Mouse (Mus musculus) bone marrow macrophage, adult 2 months (primary cell): Measurements from ENCODE around the gene Gm17571. TPM values are rescaled to one million over a fixed set of nuclear protein-coding genes. Genes with fewer than 3 reads are reported as not detected.

ENCODE experiments used
- H3K27ac ChIP-seq: 2 replicates; pipeline ENCODE4 v1.5.1; 2012; ENCODE audit warnings: low read depth, low read length; ENCODE audit not compliant: insufficient read depth
- H3K4me1 ChIP-seq: 2 replicates; pipeline ENCODE4 v1.6.1; 2012; ENCODE audit warnings: low read length; ENCODE audit not compliant: control insufficient read depth, insufficient read depth
- H3K4me3 ChIP-seq: 2 replicates; pipeline ENCODE4 v1.5.1; 2012; ENCODE audit warnings: mild to moderate bottlenecking, low read length, moderate library complexity; ENCODE audit not compliant: insufficient read depth
- CTCF ChIP-seq: IDR thresholded peaks from 2 replicates; pipeline ENCODE4 v1.5.1; 2012; ENCODE audit warnings: low read depth, mild to moderate bottlenecking, low read length, moderate library complexity
- POLR2A ChIP-seq: IDR thresholded peaks from 2 replicates; pipeline ENCODE4 v1.6.1; 2012; ENCODE audit warnings: mild to moderate bottlenecking, low read depth, low read length, borderline replicate concordance
- polyA plus RNA-seq: library from polyadenylated mRNA; stranded (reverse); fragments of >200 nt; gene quantifications from 2 replicates; pipeline ENCODE4 v1.2.4, GENCODE M21; 2012; ENCODE audit not compliant: missing spikeins, insufficient read depth, insufficient read length

The Gm17571 gene
- polyA plus RNA-seq, 1 experiment: not detected

- H3K4me1 ChIP-seq: peaks cover 4% of the 10 kb centered on the region
- H3K4me3 ChIP-seq: no peak overlapping the region
- TF ChIP-seq POLR2A (no peak), CTCF (no peak)
- no peak overlapping the region for H3K27ac ChIP-seq
Observed at GRCm38 (mm10) chr9:13483199-13484068, 36.9 kb upstream of the Gm17571 start.

GRCm38 (mm10) chr9:13479275-13479674 is 32.7 kb upstream of the Gm17571 start:
- Histone ChIP-seq H3K4me3 (no peak overlapping the region), H3K27ac (no peak overlapping the region), H3K4me1 (peaks cover 2% of the 10 kb centered on the region; the same call in 1 of the 2 replicates)
- TF ChIP-seq POLR2A (no peak), CTCF (no peak)

- Histone ChIP-seq H3K4me1 (peaks cover 11% of the 10 kb centered on the region), H3K4me3 (no peak overlapping the region), H3K27ac (no peak overlapping the region)
- no peak for TF ChIP-seq POLR2A
- no peak for TF ChIP-seq CTCF
Observed at GRCm38 (mm10) chr9:13474951-13475350, 28.4 kb upstream of the Gm17571 start.

- H3K4me1 ChIP-seq: peaks cover 43% of the 10 kb centered on the region
- TF ChIP-seq POLR2A: no peak
- no peak for TF ChIP-seq CTCF
- no peak overlapping the region for H3K27ac ChIP-seq
- no peak overlapping the region for H3K4me3 ChIP-seq
Observed at GRCm38 (mm10) chr9:13470013-13470412, 23.5 kb upstream of the Gm17571 start.

- Histone ChIP-seq H3K4me1 (peaks cover 38% of the 10 kb centered on the region), H3K27ac (no peak overlapping the region), H3K4me3 (no peak overlapping the region)
- TF ChIP-seq CTCF (no peak), POLR2A (no peak)
Observed at GRCm38 (mm10) chr9:13468778-13469177, 22.2 kb upstream of the Gm17571 start.

- H3K4me3 ChIP-seq: no peak overlapping the region
- no peak overlapping the region for H3K27ac ChIP-seq
- peaks cover 37% of the 10 kb centered on the region for H3K4me1 ChIP-seq
- TF ChIP-seq POLR2A (no peak), CTCF (no peak)
Observed at GRCm38 (mm10) chr9:13467745-13468144, 21.2 kb upstream of the Gm17571 start.

- Histone ChIP-seq H3K4me3 (no peak overlapping the region), H3K4me1 (peaks cover 37% of the 10 kb centered on the region)
Observed at GRCm38 (mm10) chr9:13466816-13467215, 20.3 kb upstream of the Gm17571 start.

GRCm38 (mm10) chr9:13466351-13466750 is 19.8 kb upstream of the Gm17571 start:
- no peak overlapping the region for H3K4me3 ChIP-seq
- TF ChIP-seq CTCF: no peak
- no peak for TF ChIP-seq POLR2A
- H3K27ac ChIP-seq: peak overlapping the region; percentile 27
- H3K4me1 ChIP-seq: peaks cover 37% of the 10 kb centered on the region

More at GRCm38 (mm10) chr9:13466816-13467215, 20.3 kb upstream of the Gm17571 start:
- no peak overlapping the region for H3K27ac ChIP-seq
- TF ChIP-seq POLR2A (no peak), CTCF (no peak)

- Histone ChIP-seq H3K4me3 (no peak overlapping the region), H3K27ac (no peak overlapping the region), H3K4me1 (peaks cover 35% of the 10 kb centered on the region)
- no peak for TF ChIP-seq CTCF
- no peak for TF ChIP-seq POLR2A
Observed at GRCm38 (mm10) chr9:13465358-13466020, 18.9 kb upstream of the Gm17571 start.

GRCm38 (mm10) chr9:13460926-13461325 is 14.4 kb upstream of the Gm17571 start:
- Histone ChIP-seq H3K4me1 (peaks cover 6% of the 10 kb centered on the region), H3K4me3 (no peak overlapping the region), H3K27ac (no peak overlapping the region)
- TF ChIP-seq CTCF (no peak), POLR2A (no peak)
